Mouse (Mus musculus): ENCODE measurements around the gene 4833423E24Rik.

Gene 4833423E24Rik

DNA sequence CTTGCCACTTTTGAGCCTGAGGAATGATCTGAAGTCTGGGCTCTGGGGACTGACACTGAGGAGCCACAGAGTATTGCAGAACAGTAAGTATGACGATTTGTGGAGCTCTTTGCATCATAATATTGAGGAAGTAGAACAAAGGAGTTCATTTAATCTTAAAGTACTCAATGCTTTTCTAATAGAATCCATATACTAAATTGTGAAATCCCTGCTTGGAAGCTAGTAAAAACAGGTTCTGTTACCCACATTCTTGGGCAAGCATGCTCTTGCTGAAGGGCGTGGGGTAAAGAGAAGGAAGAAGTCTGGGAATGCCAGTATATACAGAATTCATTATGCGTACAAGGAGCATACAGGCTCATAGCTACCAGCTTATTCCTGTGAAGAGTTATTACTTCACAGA, 8.4 kb downstream of the 4833423E24Rik start:
- H3K9me3 ChIP-seq (ENCODE audit: low read length), result no peaks in the 10 kb centered on the region
- no peaks in the 10 kb centered on the region for H3K27me3 ChIP-seq (ENCODE audit: insufficient read depth, low read length)
- no peak overlapping the region for H3K4me3 ChIP-seq (replicated peaks; ENCODE audit: low read length)
- no peaks in the 10 kb centered on the region for H3K36me3 ChIP-seq (ENCODE audit: insufficient read depth, low read length)
- no peaks in the 10 kb centered on the region for H3K4me1 ChIP-seq (replicated peaks; ENCODE audit: low read depth, low read length)
- TF ChIP-seq CTCF (conservative IDR thresholded peaks at IDR 0.05; ENCODE audit: low read length) (no peak), POU5F1 (IDR thresholded peaks at IDR 0.05; ENCODE audit: borderline replicate concordance, low read length) (no peak), NANOG (IDR thresholded peaks at IDR 0.05; ENCODE audit: borderline replicate concordance, low read length) (no peak)

DNA sequence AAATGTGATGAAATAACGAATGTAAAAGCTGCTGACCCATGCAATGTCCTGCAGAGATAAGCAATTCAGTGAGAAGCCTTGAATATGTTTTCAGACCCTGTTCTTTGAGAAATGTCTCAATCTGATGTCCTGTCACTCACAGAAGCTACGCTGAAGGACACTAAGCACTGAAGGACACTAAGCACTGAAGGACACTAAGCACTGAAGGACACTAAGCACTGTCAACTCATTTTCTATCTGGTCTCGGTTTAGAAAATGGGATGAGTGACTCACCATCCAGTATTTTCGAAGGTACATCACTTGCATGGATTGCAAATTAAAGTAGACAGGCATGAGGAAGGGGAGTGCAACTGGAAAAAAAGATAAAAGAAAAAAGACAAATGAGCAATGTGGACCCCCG, 28.4 kb downstream of the 4833423E24Rik start:
- TF ChIP-seq POU5F1 (IDR thresholded peaks at IDR 0.05; ENCODE audit: borderline replicate concordance, low read length), result no peak
- TF ChIP-seq NANOG (IDR thresholded peaks at IDR 0.05; ENCODE audit: borderline replicate concordance, low read length), result no peak
- TF ChIP-seq CTCF (conservative IDR thresholded peaks at IDR 0.05; ENCODE audit: low read length), result no peak
- Histone ChIP-seq H3K27me3 (ENCODE audit: insufficient read depth, low read length) (no peaks in the 10 kb centered on the region), H3K4me3 (replicated peaks; ENCODE audit: low read length) (no peak overlapping the region), H3K9me3 (ENCODE audit: low read length) (no peaks in the 10 kb centered on the region), H3K4me1 (replicated peaks; ENCODE audit: low read depth, low read length) (no peaks in the 10 kb centered on the region), H3K36me3 (ENCODE audit: insufficient read depth, low read length) (no peaks in the 10 kb centered on the region)

DNA sequence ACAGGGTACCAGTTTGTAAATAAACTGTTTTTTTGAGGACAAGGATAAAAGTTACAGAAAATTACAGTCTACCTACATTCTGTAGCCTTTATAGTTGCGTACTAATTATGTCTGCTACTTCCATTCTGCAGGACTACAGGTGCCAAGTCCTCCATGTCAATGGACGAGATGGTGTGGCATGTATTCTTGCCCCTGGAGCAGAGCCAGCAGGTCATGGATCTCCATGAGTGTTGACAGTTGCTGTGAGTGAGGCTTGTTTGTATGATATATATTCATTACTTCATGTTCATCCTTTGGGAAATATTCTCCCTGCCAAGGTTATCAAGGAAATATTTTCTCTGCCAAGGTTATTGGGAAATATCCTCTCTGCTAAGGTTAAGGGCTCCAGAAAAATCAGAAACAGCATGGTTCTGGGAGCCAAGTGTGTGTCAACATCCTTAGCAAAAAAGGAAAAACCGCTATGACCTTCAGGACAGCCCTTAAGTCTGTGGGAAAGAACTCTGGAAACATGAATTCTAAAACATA, 52.0 kb downstream of the 4833423E24Rik start:
- H3K9me3 ChIP-seq (ENCODE audit: low read length), result peaks cover 27% of the 10 kb centered on the region
- no peak overlapping the region for H3K4me3 ChIP-seq (replicated peaks; ENCODE audit: low read length)
- TF ChIP-seq CTCF (conservative IDR thresholded peaks at IDR 0.05; ENCODE audit: low read length) (no peak), NANOG (IDR thresholded peaks at IDR 0.05; ENCODE audit: borderline replicate concordance, low read length) (no peak), POU5F1 (IDR thresholded peaks at IDR 0.05; ENCODE audit: borderline replicate concordance, low read length) (no peak)
- H3K4me1 ChIP-seq (replicated peaks; ENCODE audit: low read depth, low read length), result no peaks in the 10 kb centered on the region
- H3K36me3 ChIP-seq (ENCODE audit: insufficient read depth, low read length), result no peaks in the 10 kb centered on the region
- H3K27me3 ChIP-seq (ENCODE audit: insufficient read depth, low read length), result no peaks in the 10 kb centered on the region

DNA sequence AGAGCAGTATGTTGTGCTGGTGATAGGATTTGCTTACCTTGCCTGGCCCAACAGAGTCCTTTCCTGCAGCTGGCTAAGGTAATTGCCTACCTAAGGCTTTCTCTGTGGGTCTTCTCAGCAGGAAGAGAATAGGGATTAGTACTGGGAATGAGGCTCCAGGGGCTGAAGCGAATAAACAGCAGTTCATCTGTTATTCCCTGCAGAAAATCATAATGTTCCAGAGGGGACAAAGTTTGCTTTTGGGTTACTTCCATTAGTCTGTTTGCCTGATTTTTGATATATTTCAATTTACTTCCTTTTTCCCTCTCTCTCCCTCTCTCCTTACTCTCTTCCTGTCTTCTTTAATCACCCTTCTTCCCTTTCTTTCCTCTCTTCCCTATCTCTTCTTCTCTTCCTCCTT, 75.3 kb downstream of the 4833423E24Rik start, which contains the start of gene Olfr995:
Gene Olfr995, minus strand, starts transcription at position 101 of the 400 bp plus-strand sequence.
- Histone ChIP-seq H3K4me3 (replicated peaks; ENCODE audit: low read length) (no peak within 1 kb of the TSS), H3K4me1 (replicated peaks; ENCODE audit: low read depth, low read length) (no peaks in the 10 kb centered on the region), H3K9me3 (ENCODE audit: low read length) (no peaks in the 10 kb centered on the region), H3K36me3 (ENCODE audit: insufficient read depth, low read length) (no peaks in the 10 kb centered on the region), H3K27me3 (ENCODE audit: insufficient read depth, low read length) (no peaks in the 10 kb centered on the region)
- no peak for TF ChIP-seq POU5F1 (IDR thresholded peaks at IDR 0.05; ENCODE audit: borderline replicate concordance, low read length)
- TF ChIP-seq CTCF (conservative IDR thresholded peaks at IDR 0.05; ENCODE audit: low read length), result no peak
- TF ChIP-seq NANOG (IDR thresholded peaks at IDR 0.05; ENCODE audit: borderline replicate concordance, low read length), result no peak

- no peaks in the 10 kb centered on the region for H3K36me3 ChIP-seq (ENCODE audit: insufficient read depth, low read length)
- H3K4me3 ChIP-seq (replicated peaks; ENCODE audit: low read length), result no peak overlapping the region
- no peaks in the 10 kb centered on the region for H3K27me3 ChIP-seq (ENCODE audit: insufficient read depth, low read length)
- H3K9me3 ChIP-seq (ENCODE audit: low read length), result no peaks in the 10 kb centered on the region
- no peaks in the 10 kb centered on the region for H3K4me1 ChIP-seq (replicated peaks; ENCODE audit: low read depth, low read length)
- TF ChIP-seq CTCF (conservative IDR thresholded peaks at IDR 0.05; ENCODE audit: low read length) (no peak), POU5F1 (IDR thresholded peaks at IDR 0.05; ENCODE audit: borderline replicate concordance, low read length) (no peak), NANOG (IDR thresholded peaks at IDR 0.05; ENCODE audit: borderline replicate concordance, low read length) (no peak)
These were observed 76.3 kb downstream of the 4833423E24Rik start for GRCm38 (mm10) chr2:85442546-85442945.

DNA sequence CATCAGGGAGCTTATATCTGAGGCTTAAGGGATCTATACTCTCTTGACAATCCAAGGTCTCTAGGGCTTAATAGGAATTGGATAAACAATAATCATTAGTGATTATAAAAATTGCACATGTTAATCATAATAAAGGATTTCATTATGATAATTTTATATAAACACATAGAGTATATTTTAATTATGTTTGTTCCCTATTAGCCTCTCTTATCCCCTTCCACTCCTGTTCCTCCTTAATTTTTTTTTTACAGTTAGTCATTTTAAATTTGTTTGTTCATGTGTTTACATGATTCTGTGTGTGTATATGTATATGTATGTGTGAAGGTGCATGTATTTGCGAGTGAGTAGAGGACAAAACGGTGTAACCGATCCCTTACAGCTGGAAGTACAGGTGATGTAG, 82.5 kb downstream of the 4833423E24Rik start, which contains the start of gene Olfr994:
Gene Olfr994, minus strand, starts transcription at position 101 of the 400 bp plus-strand sequence.
- no peaks in the 10 kb centered on the region for H3K27me3 ChIP-seq (ENCODE audit: insufficient read depth, low read length)
- TF ChIP-seq NANOG (IDR thresholded peaks at IDR 0.05; ENCODE audit: borderline replicate concordance, low read length) (no peak), POU5F1 (IDR thresholded peaks at IDR 0.05; ENCODE audit: borderline replicate concordance, low read length) (no peak), CTCF (conservative IDR thresholded peaks at IDR 0.05; ENCODE audit: low read length) (no peak)
- H3K4me1 ChIP-seq (replicated peaks; ENCODE audit: low read depth, low read length), result no peaks in the 10 kb centered on the region
- H3K9me3 ChIP-seq (ENCODE audit: low read length), result no peaks in the 10 kb centered on the region
- no peak within 1 kb of the TSS for H3K4me3 ChIP-seq (replicated peaks; ENCODE audit: low read length)
- no peaks in the 10 kb centered on the region for H3K36me3 ChIP-seq (ENCODE audit: insufficient read depth, low read length)
